Mouse (Mus musculus) liver, adult 2 months (tissue): ENCODE measurements around the gene Fam32a.

Experiments
- CTCF ChIP-seq: fragments of 200-500 bp; IDR thresholded peaks from 2 replicates; pipeline ENCODE4 v1.5.1; 2011; ENCODE audit warnings: low read depth, low read length, control low read depth
- POLR2A ChIP-seq: fragments of 200-500 bp; IDR thresholded peaks from 2 replicates; pipeline ENCODE4 v1.6.1; 2011; ENCODE audit warnings: low read length, control low read depth; ENCODE audit not compliant: insufficient read depth; ENCODE audit errors: extremely low read depth

- TF ChIP-seq POLR2A, result no peak
- TF ChIP-seq CTCF, result no peak
These were observed 45.8 kb downstream of the Fam32a start for GRCm38 (mm10) chr8:72265342-72265741.
